Mouse (Mus musculus): ENCODE results near the gene Gpx7. TPM values are rescaled to one million over a fixed set of nuclear protein-coding genes. Genes with fewer than 3 reads are reported as not detected.
A peak's percentile ranks its signal among the peaks of the same experiment; 100 is the strongest.

Gene Gpx7
- total RNA-seq, 2 experiments from 2014 or later = 6.3 TPM

- no peak for DNase-seq
- TF ChIP-seq CTCF (IDR thresholded peaks at IDR 0.05) = no peak
- H3K4me3 ChIP-seq = peak overlapping the region; percentile 75
- intact Hi-C loops (cut with DNase I) = no loop called here
- H3K27ac ChIP-seq = peak overlapping the region; percentile 77
Measured at GRCm38 (mm10) chr4:108387106-108387505, 19.7 kb downstream of the Gpx7 start.

DNA sequence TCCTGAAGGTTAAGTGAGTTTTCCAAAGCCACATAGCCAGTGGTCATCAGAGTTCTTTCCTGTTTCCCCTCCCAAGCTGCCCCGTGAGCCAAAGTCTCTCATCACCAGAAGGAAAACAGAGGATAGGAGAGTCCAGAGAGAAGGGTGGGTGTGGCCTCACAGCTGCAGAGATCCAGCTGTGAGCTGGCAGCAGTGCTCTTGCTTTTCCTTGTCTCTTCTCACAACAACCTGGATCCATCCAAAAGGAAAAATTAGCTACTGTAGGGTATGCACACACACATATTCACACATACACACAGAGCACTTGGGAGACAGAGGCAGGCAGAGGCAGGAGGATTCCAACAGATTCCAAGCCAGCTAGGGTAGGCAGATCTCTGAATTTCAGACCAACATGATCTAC, 20.7 kb downstream of the Gpx7 start:
- no peak overlapping the region for H3K4me3 ChIP-seq
- no peak overlapping the region for H3K27ac ChIP-seq
- no peak for TF ChIP-seq CTCF (IDR thresholded peaks at IDR 0.05)
- intact Hi-C loops (cut with DNase I) = no loop called here
- peak; percentile 34 for DNase-seq

GRCm38 (mm10) chr4:108383183-108383714, 23.5 kb downstream of the Gpx7 start, which contains the start of gene Shisal2a:
Gene Shisal2a (minus strand): TSS chr4:108383349.
- intact Hi-C loops (cut with DNase I) = no loop called here
- DNase-seq = no peak
- peak within 1 kb of the TSS; percentile 67 for H3K4me3 ChIP-seq
- H3K27ac ChIP-seq = no peak within 1 kb of the TSS
- peak; percentile 6; the same call in 1 of the 2 replicates for TF ChIP-seq CTCF (IDR thresholded peaks at IDR 0.05)

DNA sequence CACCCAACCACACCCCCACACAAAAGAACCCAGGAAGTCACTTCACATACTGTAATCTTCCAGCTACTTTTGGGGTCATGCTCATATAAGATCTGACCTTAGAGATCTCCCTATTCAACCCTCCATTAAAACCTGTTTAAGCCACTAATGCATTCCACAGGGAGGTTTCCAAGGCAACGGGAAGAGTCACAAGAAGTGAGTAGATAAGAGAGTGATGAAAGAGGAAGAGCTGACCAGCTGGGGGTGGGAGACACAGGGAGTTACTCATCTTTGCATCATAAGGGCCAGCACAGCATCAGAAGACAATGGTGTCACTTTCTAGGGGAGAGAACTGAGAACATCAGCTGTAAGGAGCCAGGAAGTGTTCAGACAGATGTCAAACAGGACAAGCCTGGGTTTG, 26.6 kb downstream of the Gpx7 start:
- intact Hi-C loops (cut with DNase I) = no loop called here
- no peak for TF ChIP-seq CTCF (IDR thresholded peaks at IDR 0.05)
- Histone ChIP-seq H3K4me3 (no peak overlapping the region), H3K27ac (no peak overlapping the region)
- no peak for DNase-seq

DNA sequence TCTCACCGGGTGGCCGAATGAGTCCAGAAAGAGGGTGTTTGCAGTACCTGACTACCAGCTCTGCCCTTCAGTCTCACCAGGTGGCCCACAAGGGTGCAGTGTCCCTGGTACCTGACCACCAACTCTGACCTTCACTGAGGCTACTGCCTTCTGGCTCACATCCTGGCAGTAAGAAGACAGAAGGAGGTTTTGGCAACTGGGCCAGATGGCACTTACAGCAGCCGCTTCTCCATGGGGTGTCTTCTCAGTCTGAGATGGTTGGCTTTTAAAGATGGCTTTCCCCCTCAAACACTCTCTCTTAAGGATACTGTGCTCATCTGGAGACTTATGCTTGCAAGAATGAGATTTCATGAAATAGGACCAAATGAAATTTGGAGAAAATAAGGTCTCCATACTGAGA, 27.3 kb downstream of the Gpx7 start:
- TF ChIP-seq CTCF (IDR thresholded peaks at IDR 0.05) = no peak
- DNase-seq = no peak
- intact Hi-C loops (cut with DNase I) = no loop called here
- no peak overlapping the region for H3K27ac ChIP-seq
- no peak overlapping the region for H3K4me3 ChIP-seq

DNA sequence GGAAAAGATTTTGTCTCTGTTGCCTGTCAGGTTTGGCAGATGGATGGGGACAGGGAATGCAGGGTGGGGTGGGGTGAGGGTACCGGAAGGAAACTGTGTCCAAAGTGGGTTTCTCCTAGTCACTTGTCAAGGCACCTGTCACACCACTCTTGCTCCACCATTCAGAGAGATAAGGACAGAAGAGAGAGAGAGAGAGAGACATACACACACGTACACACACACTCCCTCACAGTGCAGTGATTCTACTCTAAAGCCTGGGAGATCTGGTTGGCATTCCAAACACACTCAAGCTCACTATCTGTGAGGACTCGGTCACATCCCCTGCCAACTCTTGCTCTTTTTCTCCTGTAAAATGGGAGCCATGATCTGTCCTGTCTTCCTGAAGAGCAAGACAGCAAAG, 34.6 kb downstream of the Gpx7 start:
- no peak for TF ChIP-seq CTCF (IDR thresholded peaks at IDR 0.05)
- DNase-seq = no peak
- intact Hi-C loops (cut with DNase I) = no loop called here
- Histone ChIP-seq H3K27ac (no peak overlapping the region), H3K4me3 (no peak overlapping the region)

GRCm38 (mm10) chr4:108371421-108371820, 35.3 kb downstream of the Gpx7 start:
- intact Hi-C loops (cut with DNase I) = no loop called here
- no peak for DNase-seq
- TF ChIP-seq CTCF (IDR thresholded peaks at IDR 0.05) = no peak
- no peak overlapping the region for H3K4me3 ChIP-seq
- no peak overlapping the region for H3K27ac ChIP-seq

- TF ChIP-seq CTCF (IDR thresholded peaks at IDR 0.05) = no peak
- Histone ChIP-seq H3K27ac (no peak overlapping the region), H3K4me3 (no peak overlapping the region)
- no peak for DNase-seq
- intact Hi-C loops (cut with DNase I) = no loop called here
Measured at GRCm38 (mm10) chr4:108370409-108370808, 36.4 kb downstream of the Gpx7 start.

DNA sequence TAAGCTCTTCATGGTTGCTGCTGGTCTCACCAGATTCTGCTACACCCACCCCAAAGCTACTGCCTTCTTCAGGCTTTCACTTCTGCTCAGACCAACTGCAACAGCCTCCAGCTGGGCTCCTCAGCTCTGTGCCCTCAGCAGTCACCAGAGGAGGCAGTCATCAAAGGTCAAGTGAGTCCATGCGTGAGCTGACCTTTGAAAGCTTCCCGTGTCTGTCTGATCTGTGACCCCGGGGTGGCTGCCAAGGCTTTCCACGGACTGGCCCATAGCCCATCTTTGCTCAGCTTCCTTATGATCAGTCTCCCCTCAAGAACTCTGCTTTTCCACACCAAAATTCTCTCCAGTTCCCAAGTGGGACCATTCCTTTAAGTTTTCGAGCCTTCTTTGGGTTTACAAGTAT, 37.5 kb downstream of the Gpx7 start:
- TF ChIP-seq CTCF (IDR thresholded peaks at IDR 0.05) = no peak

DNA sequence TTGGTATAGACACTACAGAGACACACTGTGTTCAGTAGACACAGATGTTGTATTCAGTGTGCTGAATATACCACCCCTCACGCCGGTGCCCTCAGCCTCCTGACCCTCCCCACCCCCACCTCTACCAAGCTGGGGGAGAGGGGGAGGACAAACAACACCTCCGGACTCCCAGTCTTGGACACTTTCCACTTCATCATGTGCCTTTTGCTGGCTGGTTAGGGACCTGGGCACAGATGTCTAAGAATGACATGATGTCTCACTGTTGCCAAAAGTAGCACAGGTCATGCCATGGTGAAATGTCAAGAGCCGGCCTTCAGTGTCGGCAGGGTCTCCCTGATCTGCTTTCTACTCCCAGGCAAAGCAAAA, 42.7 kb downstream of the Gpx7 start:
- peak; percentile 66 for DNase-seq
- Histone ChIP-seq H3K27ac (peak overlapping the region; percentile 75), H3K4me3 (no peak overlapping the region; the same call in 1 of the 2 replicates)
- intact Hi-C loops (cut with DNase I) = no loop called here
- TF ChIP-seq CTCF (IDR thresholded peaks at IDR 0.05) = no peak

More for the DNA sequence above, 37.5 kb downstream of the Gpx7 start:
- H3K4me3 ChIP-seq = no peak overlapping the region
- intact Hi-C loops (cut with DNase I) = no loop called here
- DNase-seq = no peak
- H3K27ac ChIP-seq = no peak overlapping the region

- peak overlapping the region; percentile 75 for H3K27ac ChIP-seq
Measured at GRCm38 (mm10) chr4:108363355-108364110, 43.2 kb downstream of the Gpx7 start.

DNA sequence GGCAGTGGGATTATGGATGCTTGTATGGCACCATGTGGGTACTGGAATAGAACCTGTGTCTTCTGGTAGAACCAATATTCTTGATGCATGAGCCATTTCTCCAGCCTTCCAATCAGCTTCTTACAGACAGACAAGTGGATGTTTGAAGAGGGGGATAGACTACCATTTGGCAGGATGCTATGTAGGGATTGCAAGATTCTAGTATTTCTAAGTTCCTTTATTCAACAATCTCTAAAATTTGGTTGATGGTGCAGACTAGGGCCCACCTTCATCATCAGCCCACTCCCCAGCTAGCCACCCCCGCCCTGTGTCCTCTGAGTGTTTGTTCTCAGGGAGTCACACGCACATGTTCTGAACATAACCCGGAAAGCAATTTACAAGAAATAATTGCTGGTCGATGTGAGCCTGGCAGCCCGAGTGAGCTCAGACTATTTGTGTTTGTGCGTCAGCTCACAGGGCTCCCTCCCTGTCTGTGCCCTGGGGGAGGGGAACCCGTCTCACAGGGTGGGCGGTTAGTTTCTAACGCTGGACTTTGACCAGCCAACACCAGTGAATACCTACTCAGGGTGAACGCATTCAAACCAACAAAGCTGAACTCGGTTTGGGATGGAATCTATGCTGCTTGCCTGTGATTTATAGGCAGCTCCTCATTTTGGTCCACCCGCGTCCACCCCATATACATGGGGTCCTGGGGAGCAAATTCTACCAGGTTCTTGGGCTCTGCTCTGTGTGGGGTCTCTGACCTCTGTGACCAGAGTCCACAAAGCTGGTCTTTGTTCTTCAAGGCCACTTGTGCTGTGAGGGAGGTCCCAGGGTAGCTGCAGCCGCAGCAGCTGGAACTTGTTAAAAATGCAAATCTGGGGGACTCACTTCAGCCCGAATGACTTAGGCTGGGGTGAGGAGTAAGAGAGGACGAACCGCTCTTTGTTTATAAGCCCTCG, 44.2 kb downstream of the Gpx7 start:
- TF ChIP-seq CTCF (IDR thresholded peaks at IDR 0.05) = no peak
- intact Hi-C loops (cut with DNase I) = no loop called here
- DNase-seq = no peak
- Histone ChIP-seq H3K4me3 (no peak overlapping the region), H3K27ac (peak overlapping the region; percentile 75; the same call in 1 of the 2 replicates)

More at GRCm38 (mm10) chr4:108363355-108364110, 43.2 kb downstream of the Gpx7 start:
- no peak for DNase-seq
- H3K4me3 ChIP-seq = no peak overlapping the region; the same call in 1 of the 2 replicates
- TF ChIP-seq CTCF (IDR thresholded peaks at IDR 0.05) = no peak
- intact Hi-C loops (cut with DNase I) = no loop called here

All from gastrocnemius, adult 2 months (tissue).